Mouse (Mus musculus) liver, postnatal 0 days (tissue): Measurements from ENCODE around the gene Rec114. TPM values are rescaled to one million over a fixed set of nuclear protein-coding genes. Genes with fewer than 3 reads are reported as not detected.

Experiments used
- ATAC-seq: fragments of 200-750 bp; cut with Nextera tagmentation; 2 replicates; pipeline ENCODE4 v1.8.0; 2017; ENCODE audit warnings: mild to moderate bottlenecking, moderate library complexity
- DNase-seq: peaks from one replicate; pipeline ENCODE4 v3.0.0-alpha.2; 2016
- H3K27ac ChIP-seq: fragments of 300-500 bp; sonication (generic); 2 replicates; pipeline ENCODE4 v1.5.1; 2014; ENCODE audit warnings: antibody characterized with exemption, moderate library complexity, mild to moderate bottlenecking, low read depth
- H3K27me3 ChIP-seq: fragments of 300-500 bp; sonication (generic); 2 replicates; pipeline ENCODE4 v1.6.1; 2014; ENCODE audit warnings: low read length, control low read depth, mixed read lengths; ENCODE audit not compliant: insufficient read depth
- H3K36me3 ChIP-seq: fragments of 300-500 bp; sonication (generic); replicated peaks from 2 replicates; pipeline ENCODE4 v1.6.1; 2014; ENCODE audit warnings: mild to moderate bottlenecking, control low read depth, low read length, moderate library complexity, mixed read lengths; ENCODE audit not compliant: insufficient read depth
- H3K4me1 ChIP-seq: fragments of 300-500 bp; sonication (generic); 2 replicates; pipeline ENCODE4 v1.6.1; 2014; ENCODE audit warnings: antibody characterized with exemption, mild to moderate bottlenecking, control low read depth; ENCODE audit not compliant: insufficient read depth
- H3K4me2 ChIP-seq: fragments of 300-500 bp; sonication (generic); 2 replicates; pipeline ENCODE4 v1.6.1; 2014; ENCODE audit warnings: low read depth, mild to moderate bottlenecking, low read length, moderate library complexity, mixed read lengths
- H3K4me3 ChIP-seq: fragments of 300-500 bp; sonication (generic); 2 replicates; pipeline ENCODE4 v1.5.1; 2014; ENCODE audit warnings: low read depth, low read length
- H3K9ac ChIP-seq: fragments of 300-500 bp; sonication (generic); replicated peaks from 2 replicates; pipeline ENCODE4 v1.6.1; 2014; ENCODE audit warnings: mild to moderate bottlenecking, moderate library complexity
- H3K9me3 ChIP-seq: fragments of 300-500 bp; sonication (generic); 2 replicates; pipeline ENCODE4 v1.6.1; 2016; ENCODE audit warnings: mild to moderate bottlenecking, control low read depth, low read length, mixed read lengths
- CTCF ChIP-seq: sonication (generic); IDR thresholded peaks from 2 replicates; pipeline ENCODE4 v1.5.1; 2016; ENCODE audit warnings: antibody characterized with exemption, low read depth
- EP300 ChIP-seq: IDR thresholded peaks from 2 replicates; pipeline ENCODE4 v1.6.1; 2016; ENCODE audit warnings: antibody characterized with exemption, low read depth, mild to moderate bottlenecking
- WGBS: fragments of 180-500 bp; shearing (Covaris S2); extraction: QIAGEN DNeasy Blood & Tissue Kit; methylation state at CpG from one replicate; pipeline ENCODE4 v1.1.7; 2014; ENCODE audit not compliant: insufficient replicate concordance; 5-methylcytosine and 5-hydroxymethylcytosine counted together
- polyA plus RNA-seq: library from polyadenylated mRNA; unstranded; fragments of >200 nt; fragmentation: Nextera tagmentation; extraction: Ambion mirVana; gene quantifications from 2 replicates; pipeline ENCODE4 v1.2.1, GENCODE M21; 2015

Gene Rec114
- polyA plus RNA-seq, 1 experiment from 2014 or later, result 35.1 TPM

- H3K9me3 ChIP-seq, result no peaks in the 10 kb centered on the region
Measured at GRCm38 (mm10) chr9:58688076-58688475, 55.7 kb downstream of the Rec114 start.

GRCm38 (mm10) chr9:58685290-58685689 lies 58.5 kb downstream of the Rec114 start:
- Histone ChIP-seq H3K9me3 (no peaks in the 10 kb centered on the region), H3K4me3 (no peak overlapping the region), H3K36me3 (no peaks in the 10 kb centered on the region), H3K4me2 (no peak overlapping the region), H3K27ac (no peak overlapping the region), H3K27me3 (no peaks in the 10 kb centered on the region), H3K9ac (no peak overlapping the region), H3K4me1 (no peaks in the 10 kb centered on the region)
- WGBS, result 47% methylated on average over 10 of the region's 10 CpGs
- DNase-seq, result no peak
- no peak for ATAC-seq
- no peak for TF ChIP-seq EP300
- no peak for TF ChIP-seq CTCF

More at GRCm38 (mm10) chr9:58688076-58688475, 55.7 kb downstream of the Rec114 start:
- no peak overlapping the region for H3K4me3 ChIP-seq
- no peak for ATAC-seq
- H3K9ac ChIP-seq, result no peak overlapping the region
- no peaks in the 10 kb centered on the region for H3K27me3 ChIP-seq
- 82% methylated on average over 4 of the region's 4 CpGs for WGBS
- no peaks in the 10 kb centered on the region; the same call in 1 of the 2 replicates for H3K4me1 ChIP-seq
- no peaks in the 10 kb centered on the region for H3K36me3 ChIP-seq
- H3K4me2 ChIP-seq, result no peak overlapping the region
- no peak for TF ChIP-seq EP300
- no peak for TF ChIP-seq CTCF
- DNase-seq, result no peak
- no peak overlapping the region for H3K27ac ChIP-seq

- TF ChIP-seq EP300, result no peak
- TF ChIP-seq CTCF, result no peak
- H3K27me3 ChIP-seq, result no peaks in the 10 kb centered on the region
- 75% methylated on average over 6 of the region's 6 CpGs for WGBS
Measured at GRCm38 (mm10) chr9:58683372-58683771, 60.4 kb downstream of the Rec114 start.

GRCm38 (mm10) chr9:58682106-58682505 lies 61.7 kb downstream of the Rec114 start:
- no peaks in the 10 kb centered on the region for H3K27me3 ChIP-seq
- no peaks in the 10 kb centered on the region for H3K4me1 ChIP-seq
- TF ChIP-seq CTCF (no peak), EP300 (no peak)
- no peak for ATAC-seq
- no peak for DNase-seq
- H3K9me3 ChIP-seq, result no peaks in the 10 kb centered on the region
- no peak overlapping the region for H3K9ac ChIP-seq
- WGBS, result 70% methylated on average over 6 of the region's 6 CpGs
- H3K36me3 ChIP-seq, result no peaks in the 10 kb centered on the region
- no peak overlapping the region for H3K4me2 ChIP-seq
- no peak overlapping the region for H3K4me3 ChIP-seq
- H3K27ac ChIP-seq, result no peak overlapping the region

More at GRCm38 (mm10) chr9:58683372-58683771, 60.4 kb downstream of the Rec114 start:
- DNase-seq (no peak), ATAC-seq (no peak)
- Histone ChIP-seq H3K9me3 (no peaks in the 10 kb centered on the region), H3K4me2 (no peak overlapping the region), H3K27ac (no peak overlapping the region), H3K9ac (no peak overlapping the region), H3K4me1 (no peaks in the 10 kb centered on the region), H3K36me3 (no peaks in the 10 kb centered on the region), H3K4me3 (no peak overlapping the region)

GRCm38 (mm10) chr9:58681411-58681810 lies 62.4 kb downstream of the Rec114 start:
- H3K9me3 ChIP-seq, result no peaks in the 10 kb centered on the region
- DNase-seq (no peak), ATAC-seq (no peak)
- H3K36me3 ChIP-seq, result no peaks in the 10 kb centered on the region
- H3K27ac ChIP-seq, result no peak overlapping the region
- H3K27me3 ChIP-seq, result no peaks in the 10 kb centered on the region
- no peak for TF ChIP-seq CTCF
- no peak for TF ChIP-seq EP300
- no peaks in the 10 kb centered on the region for H3K4me1 ChIP-seq
- H3K4me2 ChIP-seq, result no peak overlapping the region
- WGBS, result 57% methylated on average over 2 of the region's 2 CpGs
- no peak overlapping the region for H3K4me3 ChIP-seq
- H3K9ac ChIP-seq, result no peak overlapping the region

- no peak for DNase-seq
- ATAC-seq, result no peak
- TF ChIP-seq CTCF, result no peak
- no peak for TF ChIP-seq EP300
- no peaks in the 10 kb centered on the region for H3K4me1 ChIP-seq
- no peak overlapping the region for H3K4me2 ChIP-seq
- no peak overlapping the region for H3K27ac ChIP-seq
- H3K4me3 ChIP-seq, result no peak overlapping the region
- no peaks in the 10 kb centered on the region for H3K36me3 ChIP-seq
- no peaks in the 10 kb centered on the region for H3K9me3 ChIP-seq
- no peaks in the 10 kb centered on the region for H3K27me3 ChIP-seq
- no peak overlapping the region for H3K9ac ChIP-seq
- WGBS, result 70% methylated on average over 6 of the region's 6 CpGs
Measured at GRCm38 (mm10) chr9:58675371-58675770, 68.4 kb downstream of the Rec114 start.

GRCm38 (mm10) chr9:58674736-58675135 lies 69.0 kb downstream of the Rec114 start:
- H3K27me3 ChIP-seq, result no peaks in the 10 kb centered on the region
- no peak overlapping the region for H3K9ac ChIP-seq
- H3K4me2 ChIP-seq, result no peak overlapping the region
- H3K36me3 ChIP-seq, result no peaks in the 10 kb centered on the region
- no peak overlapping the region for H3K4me3 ChIP-seq
- no peak overlapping the region for H3K27ac ChIP-seq
- 79% methylated on average over 11 of the region's 11 CpGs for WGBS
- TF ChIP-seq CTCF, result no peak
- no peak for TF ChIP-seq EP300
- ATAC-seq (no peak), DNase-seq (no peak)
- H3K9me3 ChIP-seq, result no peaks in the 10 kb centered on the region
- H3K4me1 ChIP-seq, result no peaks in the 10 kb centered on the region
